In the genomic region with DNA sequence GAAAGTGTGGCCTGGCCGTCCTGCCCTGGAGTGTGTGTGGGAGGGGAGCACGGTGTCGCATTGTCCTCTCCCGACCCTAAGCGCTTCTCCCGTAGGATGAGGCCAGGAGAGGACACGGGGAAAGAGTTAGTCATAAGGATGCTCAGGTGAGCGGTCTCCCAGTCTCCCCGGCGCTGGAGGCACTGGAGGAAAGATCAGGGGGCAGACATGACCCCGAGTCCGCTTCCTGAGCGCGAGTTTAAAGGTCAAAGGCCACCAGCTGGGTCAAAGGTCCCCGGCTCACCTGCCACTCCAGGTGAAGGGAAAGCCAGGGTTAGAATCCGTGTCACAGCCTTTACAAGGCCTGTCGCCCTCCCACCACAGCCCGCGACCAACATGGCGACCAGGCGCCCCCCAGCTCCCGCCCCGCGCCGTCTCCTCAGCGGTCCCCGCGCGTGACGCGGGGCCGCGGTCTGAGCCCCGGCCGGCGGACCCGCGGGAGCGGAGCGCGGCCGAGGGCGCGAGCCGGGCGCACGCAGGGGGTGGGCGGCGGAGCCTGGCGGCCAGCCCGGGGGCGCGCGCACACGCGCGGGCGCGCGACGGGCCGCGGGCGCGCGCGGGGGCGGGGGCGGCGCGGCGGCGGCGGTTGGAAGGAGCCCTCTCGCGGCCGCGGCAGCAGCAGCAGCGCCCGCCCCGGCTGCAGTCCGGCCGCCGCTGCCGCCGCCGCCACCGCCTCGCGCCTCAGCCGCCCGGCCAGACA, we compare ENCODE assay signal across 8 mouse cellular contexts. TPM values are rescaled to one million over a fixed set of nuclear protein-coding genes. Genes with fewer than 3 reads are reported as not detected.
DNase-seq lines count a peak whose midpoint lies in the region; ATAC-seq lines count a peak whose summit lies in the region.

TSS of gene Hectd2 (plus strand) at position 594 of the 739 bp plus-strand sequence.

- no peak for ATAC-seq in erythroblast, adult 5-6 weeks (replicated peaks; ENCODE audit: low FRiP score, poor library complexity, severe bottlenecking)
- peak; percentile 92 for ATAC-seq in intestine, embryonic 16.5 days
- peak; percentile 78 for ATAC-seq in limb, embryonic 12.5 days (ENCODE audit: insufficient number of reproducible peaks, insufficient read depth, low FRiP score, low TSS enrichment, low read depth)
- ATAC-seq in midbrain, embryonic 13.5 days = peak; percentile 89

- peak; percentile 87 for DNase-seq in embryo, embryonic 11 days
- DNase-seq in gastrocnemius, postnatal 4 days (ENCODE audit: low spot score in 2 of 2) = peak; percentile 37 to 58
- DNase-seq in spleen, adult 18-20 months = peak; percentile 24 to 45

- peak within 1 kb of the TSS; percentile 90 for H3K9ac ChIP-seq in intestine, embryonic 16.5 days (ENCODE audit: low read depth, low read length)
- H3K9ac ChIP-seq in limb, embryonic 12.5 days (replicated peaks) = peak within 1 kb of the TSS; percentile 89
- H3K9ac ChIP-seq in midbrain, embryonic 13.5 days (replicated peaks) = peak within 1 kb of the TSS; percentile 85

- H3K4me3 ChIP-seq in erythroblast, embryonic 14.5 days (replicated peaks) = peak within 1 kb of the TSS; percentile 70
- peak within 1 kb of the TSS; percentile 83 for H3K4me3 ChIP-seq in intestine, embryonic 16.5 days (ENCODE audit: low read length)
- peak within 1 kb of the TSS; percentile 71 for H3K4me3 ChIP-seq in limb, embryonic 12.5 days (replicated peaks)
- peak within 1 kb of the TSS; percentile 78 for H3K4me3 ChIP-seq in midbrain, embryonic 13.5 days (replicated peaks)

- H3K27ac ChIP-seq in intestine, embryonic 16.5 days (ENCODE audit: low read length) = no peak within 1 kb of the TSS
- H3K27ac ChIP-seq in limb, embryonic 12.5 days = peak within 1 kb of the TSS; percentile 41; the same call in 1 of the 2 replicates
- H3K27ac ChIP-seq in midbrain, embryonic 13.5 days = peak within 1 kb of the TSS; percentile 90

- under 1% methylated on average over 72 of the region's 92 CpGs for WGBS in intestine, embryonic 16.5 days
- WGBS in limb, embryonic 12.5 days = under 1% methylated on average over 58 of the region's 92 CpGs
- WGBS in midbrain, embryonic 13.5 days = under 1% methylated on average over 75 of the region's 92 CpGs

- H3K27me3 ChIP-seq in erythroblast, embryonic 14.5 days (ENCODE audit: control insufficient read depth) = peaks cover 72% of the 10 kb centered on the region
- no peaks in the 10 kb centered on the region; the same call in 1 of the 2 replicates for H3K27me3 ChIP-seq in intestine, embryonic 16.5 days (replicated peaks; ENCODE audit: control insufficient read depth, insufficient read depth, low read length)
- H3K27me3 ChIP-seq in limb, embryonic 12.5 days = peaks cover 4% of the 10 kb centered on the region
- H3K27me3 ChIP-seq in midbrain, embryonic 13.5 days = peaks cover 19% of the 10 kb centered on the region

- H3K36me3 ChIP-seq in erythroblast, embryonic 14.5 days (ENCODE audit: control insufficient read depth) = no peaks in the 10 kb centered on the region
- H3K36me3 ChIP-seq in intestine, embryonic 16.5 days (ENCODE audit: control insufficient read depth, insufficient read depth, low read length) = no peaks in the 10 kb centered on the region
- H3K36me3 ChIP-seq in limb, embryonic 12.5 days = no peaks in the 10 kb centered on the region
- no peaks in the 10 kb centered on the region for H3K36me3 ChIP-seq in midbrain, embryonic 13.5 days

- peak within 1 kb of the TSS; percentile 97 for H3K4me2 ChIP-seq in intestine, embryonic 16.5 days (ENCODE audit: low read depth, low read length)
- H3K4me2 ChIP-seq in limb, embryonic 12.5 days = peak within 1 kb of the TSS; percentile 88
- peak within 1 kb of the TSS; percentile 90 for H3K4me2 ChIP-seq in midbrain, embryonic 13.5 days (replicated peaks)

- H3K9me3 ChIP-seq in erythroblast, embryonic 14.5 days (ENCODE audit: control insufficient read depth, low read length) = peaks cover 3% of the 10 kb centered on the region; the same call in 1 of the 2 replicates
- no peaks in the 10 kb centered on the region for H3K9me3 ChIP-seq in intestine, embryonic 16.5 days (ENCODE audit: control insufficient read depth, low read length)
- H3K9me3 ChIP-seq in limb, embryonic 12.5 days = no peaks in the 10 kb centered on the region
- no peaks in the 10 kb centered on the region for H3K9me3 ChIP-seq in midbrain, embryonic 13.5 days

- peaks cover 11% of the 10 kb centered on the region for H3K4me1 ChIP-seq in erythroblast, embryonic 14.5 days (ENCODE audit: control insufficient read depth)
- no peaks in the 10 kb centered on the region for H3K4me1 ChIP-seq in intestine, embryonic 16.5 days (ENCODE audit: control insufficient read depth, insufficient read depth, low read length)
- H3K4me1 ChIP-seq in limb, embryonic 12.5 days (replicated peaks) = no peaks in the 10 kb centered on the region
- peaks cover 7% of the 10 kb centered on the region for H3K4me1 ChIP-seq in midbrain, embryonic 13.5 days (replicated peaks)

RNA-seq across cellular contexts. Expression of gene Hectd2, which starts in this region (rescaled TPM):
- polyA plus RNA-seq in erythroblast, embryonic 14.5 days (2012) = 0.01 TPM in 1 of 2 replicates, not detected in the other
- 0.84 and 2.9 TPM in 2 replicates for total RNA-seq in erythroblast, adult 5-6 weeks (2015; ENCODE audit: low replicate concordance)
- total RNA-seq in erythroblast, adult 5-6 weeks (2017; ENCODE audit: low replicate concordance) = not detected in 2 replicates
- 1 to 10 TPM; 6.2 to 6.5 TPM for total RNA-seq in gastrocnemius, postnatal 4 days (2021)
- 1.3 and 1.4 TPM in 2 replicates for polyA plus RNA-seq in intestine, embryonic 16.5 days (2015; fragmentation: Nextera tagmentation; extraction: Ambion mirVana)
- 1.9 and 2.3 TPM in 2 replicates for polyA plus RNA-seq in limb, embryonic 12.5 days (2016; fragmentation: Nextera tagmentation; extraction: Ambion mirVana)
- 7.6 and 9.4 TPM in 2 replicates for polyA plus RNA-seq in midbrain, embryonic 13.5 days (2015; fragmentation: Nextera tagmentation; extraction: Ambion mirVana)

Comparison
In these comparisons a context has a peak if more than half of its experiments do, and no peak if none do; other contexts are left out.
1. DNase-seq: peak in every context shown above with its lines; median percentile 87 in embryo, embryonic 11 days; 48 in gastrocnemius, postnatal 4 days; 34 in spleen, adult 18-20 months.